Mouse (Mus musculus) embryonic fibroblast, embryonic 13.5 days (primary cell): ENCODE data around the gene Olfr862. TPM values are rescaled to one million over a fixed set of nuclear protein-coding genes. Genes with fewer than 3 reads are reported as not detected.

ENCODE experiments used
- H3K27ac ChIP-seq: 2 replicates; pipeline ENCODE4 v1.5.1; 2012; ENCODE audit warnings: low read length, control low read depth, inconsistent platforms; ENCODE audit not compliant: insufficient read depth
- H3K4me1 ChIP-seq: 2 replicates; pipeline ENCODE4 v1.6.1; 2011; ENCODE audit warnings: low read length; ENCODE audit not compliant: control insufficient read depth, insufficient read depth
- H3K4me3 ChIP-seq: 2 replicates; pipeline ENCODE4 v1.5.1; 2011; ENCODE audit warnings: mild to moderate bottlenecking, control low read depth, low read length; ENCODE audit not compliant: insufficient read depth
- CTCF ChIP-seq: IDR thresholded peaks from 2 replicates; pipeline ENCODE4 v1.5.1; 2011; ENCODE audit warnings: mild to moderate bottlenecking, control low read depth, low read length, moderate library complexity, borderline replicate concordance; ENCODE audit not compliant: insufficient read depth
- POLR2A ChIP-seq: IDR thresholded peaks from 2 replicates; pipeline ENCODE4 v1.6.1; 2011; ENCODE audit warnings: low read depth, mild to moderate bottlenecking, control low read depth, low read length, moderate library complexity
- polyA plus RNA-seq: library from polyadenylated mRNA; stranded (reverse); fragments of >200 nt; gene quantifications from 2 replicates; pipeline ENCODE4 v1.2.4, GENCODE M21; 2011; ENCODE audit warnings: low read depth; ENCODE audit not compliant: missing spikeins, insufficient read length

The Olfr862 gene
- not detected in 2 replicates for polyA plus RNA-seq

DNA sequence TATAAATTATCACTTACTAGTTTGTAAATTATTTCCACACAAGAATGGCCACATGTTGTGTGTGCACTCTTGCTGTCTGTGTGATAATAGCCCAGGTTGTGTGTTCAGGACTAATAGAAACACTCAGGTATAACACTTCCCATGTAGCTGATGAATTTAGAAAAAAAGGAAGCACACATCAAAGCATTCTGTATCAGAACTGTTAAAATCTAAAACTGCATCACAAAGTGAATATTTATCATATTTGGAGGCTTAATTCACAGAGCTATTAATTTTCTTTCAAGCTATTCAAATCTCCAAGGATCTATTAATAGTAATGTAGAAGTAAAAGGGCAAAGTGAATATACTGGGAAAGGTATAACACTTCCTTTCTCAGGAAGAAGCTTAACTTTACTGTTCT lies at the start of gene Olfr862:
Olfr862 (minus strand) TSS at position 101 of the 400 bp plus-strand sequence.
- no peaks in the 10 kb centered on the region for H3K4me1 ChIP-seq
- TF ChIP-seq CTCF (no peak), POLR2A (no peak)

DNA sequence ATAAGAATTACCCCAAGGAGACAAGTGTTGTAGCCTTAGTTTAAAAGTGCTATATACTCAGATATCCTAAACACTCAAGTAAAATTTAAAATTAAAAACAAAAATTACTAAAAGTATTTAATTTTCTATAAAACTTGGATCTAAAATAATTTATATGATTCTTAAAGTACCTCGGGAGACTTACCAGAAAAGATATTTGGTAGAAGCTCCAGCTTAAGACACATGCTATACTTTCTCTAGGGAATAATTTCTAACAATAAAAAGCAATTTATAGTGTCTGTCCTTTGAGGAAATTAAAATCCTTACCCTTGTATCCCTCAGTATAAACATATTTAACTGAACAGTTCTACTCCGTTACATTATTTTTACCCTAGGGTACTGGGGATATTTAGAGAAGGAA lies 28.8 kb upstream of the Olfr862 start, which contains the start of gene Olfr77:
Olfr77 (plus strand) TSS at position 301 of the 400 bp plus-strand sequence.
- H3K4me3 ChIP-seq: no peak within 1 kb of the TSS
- H3K4me1 ChIP-seq: no peaks in the 10 kb centered on the region
- no peak within 1 kb of the TSS for H3K27ac ChIP-seq
- TF ChIP-seq CTCF: no peak
- no peak for TF ChIP-seq POLR2A

More for the DNA sequence above, at the start of gene Olfr862:
- Histone ChIP-seq H3K27ac (no peak within 1 kb of the TSS), H3K4me3 (no peak within 1 kb of the TSS)

DNA sequence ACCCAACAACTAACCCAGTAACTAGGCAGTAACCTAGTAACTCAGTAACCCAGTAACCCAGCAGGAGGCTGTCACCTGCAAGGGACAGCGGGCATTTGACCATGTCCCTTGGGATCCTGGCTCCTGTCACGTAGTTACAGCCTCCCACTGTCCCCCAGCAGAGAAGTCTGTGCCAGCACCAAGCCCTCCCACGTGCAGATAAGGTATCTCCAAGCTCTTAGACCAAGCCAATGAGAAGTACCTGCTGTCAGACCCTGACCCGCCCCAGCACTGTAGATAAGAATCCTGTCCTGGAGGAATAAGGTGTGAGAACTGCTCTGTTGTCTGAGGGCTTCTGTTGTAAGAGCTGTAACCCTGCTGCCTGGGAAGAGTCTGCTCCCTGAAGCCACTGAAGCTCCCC lies 23.4 kb upstream of the Olfr862 start:
- no peak overlapping the region for H3K4me3 ChIP-seq
- no peak for TF ChIP-seq CTCF
- no peak for TF ChIP-seq POLR2A
- H3K4me1 ChIP-seq: no peaks in the 10 kb centered on the region
- H3K27ac ChIP-seq: no peak overlapping the region

DNA sequence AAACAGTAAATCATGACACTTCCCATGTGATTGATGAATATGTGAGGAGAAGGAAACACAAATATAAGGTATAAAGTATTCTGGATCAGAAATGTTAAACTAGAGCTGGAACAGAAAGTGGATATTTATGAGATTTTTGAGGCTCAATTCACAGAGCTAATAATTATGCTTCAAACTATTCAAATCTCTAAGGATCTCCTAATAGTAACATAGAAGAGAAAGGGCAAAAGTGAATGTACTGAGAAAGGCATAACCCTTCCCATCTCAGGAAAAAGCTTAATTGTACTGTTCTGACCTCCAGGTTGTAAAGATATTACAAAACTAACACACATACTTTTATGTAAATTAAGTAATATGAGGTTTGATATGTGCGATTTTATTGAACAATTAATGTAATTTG lies 38.2 kb downstream of the Olfr862 start, which contains the start of gene Olfr860:
Olfr860 (minus strand) TSS at position 101 of the 400 bp plus-strand sequence.
- Histone ChIP-seq H3K4me1 (no peaks in the 10 kb centered on the region), H3K4me3 (no peak within 1 kb of the TSS), H3K27ac (no peak within 1 kb of the TSS)
- TF ChIP-seq POLR2A: no peak
- no peak for TF ChIP-seq CTCF

Other genes with a start within 250 kb of the Olfr862 start
- not detected in 2 replicates for gene Olfr857, start 178.6 kb downstream of the Olfr862 start, polyA plus RNA-seq
- gene Olfr58, start 107.7 kb downstream of the Olfr862 start, polyA plus RNA-seq: not detected in 2 replicates
- gene Olfr859, start 83.1 kb downstream of the Olfr862 start, polyA plus RNA-seq: not detected in 2 replicates
- gene Olfr860, start 38.3 kb downstream of the Olfr862 start, polyA plus RNA-seq: not detected in 2 replicates
- gene Olfr77, start 28.9 kb upstream of the Olfr862 start, polyA plus RNA-seq: 0.09 TPM in 1 of 2 replicates, not detected in the other
- gene Olfr866, start 140.0 kb upstream of the Olfr862 start, polyA plus RNA-seq: not detected in 2 replicates
- gene Olfr867, start 169.6 kb upstream of the Olfr862 start, polyA plus RNA-seq: not detected in 2 replicates
- gene Olfr868, start 210.6 kb upstream of the Olfr862 start, polyA plus RNA-seq: not detected in 2 replicates
- not detected in 2 replicates for gene Olfr869, start 241.0 kb upstream of the Olfr862 start, polyA plus RNA-seq